Mouse (Mus musculus) spleen, adult 2 months (tissue): ENCODE data around the gene Dnal4.

ENCODE experiments used
- CTCF ChIP-seq: fragments of 200-500 bp; IDR thresholded peaks from 2 replicates; pipeline ENCODE4 v1.5.1; 2011; ENCODE audit warnings: mild to moderate bottlenecking, inconsistent platforms; ENCODE audit not compliant: insufficient read depth, insufficient read length, insufficient replicate concordance; ENCODE audit errors: extremely low read depth
- POLR2A ChIP-seq: fragments of 200-500 bp; IDR thresholded peaks from 2 replicates; pipeline ENCODE4 v1.6.1; 2011; ENCODE audit warnings: low read depth, low read length, inconsistent platforms

- TF ChIP-seq CTCF (no peak), POLR2A (no peak)
Measured at GRCm38 (mm10) chr15:79787815-79788214, 10.2 kb upstream of the Dnal4 start.
